Mouse (Mus musculus) E14TG2a.4 (cell line): ENCODE measurements around the gene Msh5.

ENCODE experiments used
- CTCF ChIP-seq: conservative IDR thresholded peaks from 2 replicates; pipeline ENCODE4 v1.5.1; 2014; ENCODE audit warnings: low read length
- NANOG ChIP-seq: IDR thresholded peaks from 2 replicates; pipeline ENCODE4 v1.6.1; 2014; ENCODE audit warnings: borderline replicate concordance, low read length, mixed read lengths
- POU5F1 ChIP-seq: IDR thresholded peaks from 2 replicates; pipeline ENCODE4 v1.6.1; 2014; ENCODE audit warnings: low read length, borderline replicate concordance

GRCm38 (mm10) chr17:35020551-35020950 is 26.0 kb downstream of the Msh5 start:
- TF ChIP-seq CTCF (no peak), POU5F1 (no peak), NANOG (no peak)
